Mouse (Mus musculus) spleen, postnatal 36 days (tissue): Measurements from ENCODE around the gene Gm2310.
A peak's percentile ranks its signal among the peaks of the same experiment; 100 is the strongest.
"Not testable (repeated sequence)": the region's sequence is repeated elsewhere in the genome, so short reads cannot be mapped to it uniquely, and the experiment has no call there.

ENCODE experiments used
- DNase-seq, 2 experiments: peaks; one replicate each; pipeline ENCODE4 v3.0.0; 2022; ENCODE audit warnings: low spot score in 2 of 2, mixed read lengths in 1 of 2

The Gm2310 gene

DNA sequence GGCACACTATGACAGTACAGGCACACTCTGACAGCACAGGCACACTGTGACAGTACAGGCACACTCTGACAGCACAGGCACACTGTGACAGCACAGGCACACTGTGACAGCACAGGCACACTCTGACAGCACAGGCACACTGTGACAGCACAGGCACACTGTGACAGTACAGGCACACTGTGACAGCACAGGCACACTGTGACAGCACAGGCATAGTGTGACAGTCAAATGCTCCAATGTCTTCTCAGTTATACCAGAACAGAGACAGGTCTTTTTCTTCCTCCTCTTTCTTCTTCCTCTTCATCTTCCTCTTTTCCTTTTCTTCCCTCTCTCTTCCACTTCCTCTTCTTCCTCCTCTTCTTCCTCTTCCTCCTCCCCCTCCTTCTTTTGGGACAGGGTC lies at the start of gene Gm2310:
Gm2310 (minus strand) TSS at position 101 of the 400 bp plus-strand sequence.
- DNase-seq = not testable (repeated sequence)

DNA sequence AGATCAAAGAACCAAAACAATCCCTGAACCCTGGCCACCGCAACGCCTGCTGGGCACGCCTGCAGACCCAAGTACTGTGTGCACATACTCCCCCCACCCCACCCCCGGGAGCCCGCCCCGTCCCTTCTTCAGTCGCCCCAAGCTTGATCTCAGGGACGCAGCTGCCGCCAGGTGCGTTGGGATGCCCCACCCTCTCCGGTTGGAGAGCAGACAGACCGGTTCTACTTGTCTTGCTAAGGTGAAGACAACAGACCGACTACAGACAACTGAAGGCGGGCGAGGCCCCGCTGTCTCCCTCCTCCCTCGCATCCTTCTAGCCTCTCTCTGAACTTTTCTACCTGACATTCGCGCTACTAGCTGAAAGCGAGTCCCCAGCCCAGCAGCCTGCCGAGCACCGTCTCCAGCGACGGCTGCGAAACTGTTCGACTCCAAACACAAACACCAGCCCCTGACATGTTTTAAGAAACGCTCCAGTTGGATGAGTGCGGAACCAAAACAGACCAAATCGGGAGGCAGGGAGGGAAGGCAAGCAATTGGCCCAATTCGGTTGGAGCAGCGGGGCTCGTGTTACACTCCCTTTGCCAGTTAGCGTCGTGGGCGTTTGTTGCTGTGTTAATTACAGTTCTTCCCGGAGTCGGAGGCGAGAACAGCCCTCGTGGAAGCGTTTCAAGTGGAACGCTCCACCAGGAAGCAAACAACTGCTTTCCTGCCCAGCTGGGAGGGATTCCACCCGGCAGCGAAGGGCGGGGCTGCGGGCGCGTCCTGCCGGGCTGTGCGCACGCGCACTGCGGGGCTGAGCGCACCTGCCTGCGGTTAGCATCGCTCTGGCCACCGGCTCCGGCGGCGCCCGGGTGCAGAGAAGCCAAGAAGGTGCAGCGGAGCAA lies 49.1 kb upstream of the Gm2310 start:
- DNase-seq = peak; percentile 82 to 85

DNA sequence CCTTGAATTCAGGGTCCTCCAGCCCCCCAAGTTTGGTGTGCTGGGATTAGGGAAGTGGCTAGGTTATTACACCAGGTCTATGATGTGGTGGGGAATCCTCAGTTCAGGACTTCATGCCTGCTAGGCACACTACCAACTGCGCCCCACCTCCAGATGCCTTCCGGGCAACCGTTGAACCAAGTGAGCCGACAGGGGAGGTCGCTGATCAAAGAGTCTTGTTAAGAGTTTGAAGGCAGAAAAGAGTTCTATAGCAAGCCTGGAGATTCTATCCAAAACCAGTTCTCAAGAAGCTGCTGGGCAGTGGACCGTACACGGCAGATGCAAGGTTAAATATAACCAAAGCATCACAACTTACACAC lies 48.5 kb upstream of the Gm2310 start:
- DNase-seq = peak; percentile 13 to 32

DNA sequence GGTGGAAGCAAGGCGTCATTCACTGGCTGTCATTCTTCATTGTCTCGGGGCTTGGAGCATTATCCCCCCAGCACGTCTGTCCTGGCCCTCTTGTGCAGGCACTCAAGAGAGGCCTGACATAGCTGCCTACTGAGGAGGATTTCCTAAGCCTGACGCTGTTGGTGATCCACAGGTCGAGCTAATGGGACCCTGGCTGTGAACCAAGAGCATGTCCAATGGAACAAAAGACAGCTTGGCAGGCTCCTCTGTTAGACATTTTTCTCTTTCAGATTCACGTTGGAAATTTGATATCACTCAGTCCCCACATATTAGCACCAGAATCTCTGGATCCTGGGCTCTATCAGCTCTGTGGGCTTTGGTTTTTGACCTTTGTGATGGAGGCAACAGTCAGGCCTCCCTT lies 45.7 kb upstream of the Gm2310 start:
- DNase-seq = no peak

DNA sequence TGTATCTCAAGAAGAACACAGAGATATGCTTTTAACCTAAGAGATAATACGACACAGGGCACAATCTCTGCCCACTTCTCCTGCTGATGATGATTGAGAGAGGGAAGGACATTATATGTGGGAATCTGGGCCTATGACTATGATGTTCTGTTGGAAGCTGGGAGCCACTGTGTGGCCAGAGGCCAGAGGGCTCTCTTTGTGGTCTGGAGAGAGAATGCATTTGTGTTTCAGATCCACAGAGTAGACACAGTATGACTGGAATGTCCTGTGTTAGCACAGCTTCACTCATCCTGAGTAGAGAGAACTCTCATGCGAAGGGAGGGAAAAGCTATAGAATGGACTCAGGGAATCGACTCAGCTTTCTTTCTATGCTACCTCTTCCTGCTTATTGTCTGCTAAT lies 44.6 kb upstream of the Gm2310 start:
- no peak for DNase-seq

DNA sequence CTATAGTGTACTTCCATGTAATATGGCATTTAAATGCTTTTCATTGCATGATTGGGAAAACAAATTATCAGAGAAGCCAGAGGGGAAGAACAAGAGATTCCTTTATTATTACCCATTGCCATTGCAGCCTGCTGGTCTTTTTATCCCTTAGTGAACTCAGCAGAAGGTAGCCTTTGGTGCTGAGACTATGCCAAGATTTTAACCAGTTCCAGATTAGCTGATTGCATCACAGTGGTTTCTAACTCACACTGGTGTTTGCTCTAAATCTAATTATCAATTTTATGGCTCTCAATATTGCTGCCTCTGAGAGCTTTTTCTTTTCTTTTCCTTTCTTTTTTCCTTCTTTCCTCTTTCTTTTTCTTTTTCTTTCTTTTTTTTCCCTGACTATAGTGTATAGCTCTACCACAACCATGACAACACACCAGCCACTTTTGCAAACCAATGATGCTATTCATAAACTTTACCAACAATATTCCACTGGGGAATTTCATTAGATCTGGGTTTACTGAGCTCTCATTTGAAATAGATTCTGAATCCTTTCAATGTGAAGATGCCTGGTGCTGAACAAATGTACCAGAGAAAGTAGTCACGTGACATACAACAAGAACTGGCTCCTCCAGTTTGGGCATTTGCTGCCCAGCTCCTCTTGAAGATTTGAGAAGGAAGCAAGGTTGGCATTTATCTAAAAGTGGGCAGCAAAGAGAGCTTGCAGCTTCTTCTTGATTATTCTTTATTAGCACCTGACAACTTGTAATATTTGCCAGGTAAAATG lies 43.9 kb upstream of the Gm2310 start:
- no peak for DNase-seq

DNA sequence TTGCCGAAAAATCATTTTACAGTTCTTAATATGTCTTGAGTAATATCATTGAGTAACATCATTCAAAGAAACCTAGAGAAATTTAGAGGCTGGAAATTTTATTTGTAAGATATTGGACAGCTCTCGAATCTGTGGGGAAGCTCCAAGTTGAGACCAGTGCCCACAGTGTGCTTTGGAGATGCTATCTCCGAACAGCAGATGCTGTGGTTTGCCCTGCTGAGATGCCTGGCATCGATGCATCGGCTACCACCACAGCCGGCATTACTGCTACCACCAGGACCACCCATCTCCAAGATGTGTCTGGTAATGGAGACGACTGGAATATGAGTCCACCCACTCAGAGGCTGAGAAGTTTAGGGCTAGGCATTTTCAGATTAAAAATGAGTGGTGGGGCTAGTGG lies 43.0 kb upstream of the Gm2310 start:
- DNase-seq = no peak

DNA sequence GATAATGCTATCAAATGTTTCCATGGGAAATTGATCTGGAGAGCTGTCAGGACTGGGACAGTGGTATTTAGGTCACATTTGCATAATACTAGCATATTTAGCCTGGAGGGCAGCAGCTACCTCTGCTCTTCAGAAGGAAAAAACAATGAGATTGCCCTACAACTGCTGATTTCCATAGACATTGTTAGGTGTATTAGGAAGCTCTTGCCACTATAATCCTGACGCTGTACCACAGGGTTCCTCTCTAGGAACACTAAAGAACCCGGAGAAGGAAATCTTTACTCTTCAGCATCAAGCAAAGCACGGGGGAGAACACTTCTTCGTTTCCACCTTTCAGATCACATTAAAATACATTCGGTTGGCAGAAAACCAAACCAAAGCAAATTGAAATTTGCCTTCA lies 11.4 kb upstream of the Gm2310 start:
- no peak for DNase-seq

DNA sequence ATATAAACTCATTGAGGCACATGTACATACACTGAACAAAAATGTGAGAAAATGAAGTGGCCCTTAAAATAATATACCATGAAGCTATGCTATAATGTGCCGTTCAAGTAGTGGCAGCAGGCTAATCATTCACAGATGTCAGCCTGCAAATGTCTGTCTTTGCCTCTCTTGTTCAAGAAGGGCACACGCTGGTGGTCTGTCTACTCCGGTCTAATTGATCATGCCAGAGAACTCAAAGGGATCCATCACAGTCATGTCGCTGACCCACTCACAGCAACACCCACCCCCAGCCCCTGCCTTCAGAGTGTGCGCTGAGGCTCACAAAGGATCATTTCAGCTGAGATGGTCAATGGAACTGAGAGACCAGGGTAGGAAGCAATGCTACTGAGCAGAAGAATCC lies 6.8 kb downstream of the Gm2310 start:
- no peak for DNase-seq

DNA sequence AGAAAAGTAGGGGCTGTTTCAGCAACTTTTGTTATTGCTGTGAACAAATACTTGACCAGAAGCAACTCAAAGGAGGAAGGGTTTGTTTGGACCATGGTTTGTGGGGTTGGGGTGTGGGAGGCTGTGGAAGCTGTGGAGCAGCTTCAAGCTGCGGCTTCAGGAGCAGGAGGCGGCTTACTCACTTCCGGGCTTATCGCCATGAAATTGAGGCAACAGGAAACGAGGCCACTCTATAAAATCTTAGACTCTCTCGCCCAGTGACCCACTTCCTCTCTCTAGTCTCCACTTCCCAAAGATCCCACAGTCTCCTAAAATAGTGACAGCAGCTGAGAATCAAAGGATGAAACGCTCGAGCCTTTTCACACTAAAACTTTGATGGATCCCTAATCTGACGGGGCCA lies 7.9 kb downstream of the Gm2310 start:
- DNase-seq = peak; percentile 11 to 13

DNA sequence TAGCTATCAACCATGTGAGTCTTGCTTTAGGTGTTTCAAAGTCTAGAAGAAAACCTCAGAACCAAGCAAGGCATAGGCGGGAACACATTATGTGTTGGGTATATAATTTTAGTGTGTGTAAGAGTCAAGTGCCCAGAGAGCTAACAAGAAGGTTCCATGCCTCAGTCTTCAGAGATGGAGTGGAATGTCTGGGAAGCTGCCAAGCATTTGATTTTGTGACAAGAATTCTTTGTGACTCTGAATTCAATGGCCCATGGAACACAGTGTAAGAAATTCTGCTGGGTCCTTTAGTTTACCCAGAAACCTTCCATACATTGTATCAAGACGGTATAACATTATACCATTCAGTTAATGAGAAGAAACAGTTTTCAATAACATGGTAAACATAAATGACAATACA lies 17.3 kb downstream of the Gm2310 start:
- DNase-seq = no peak

DNA sequence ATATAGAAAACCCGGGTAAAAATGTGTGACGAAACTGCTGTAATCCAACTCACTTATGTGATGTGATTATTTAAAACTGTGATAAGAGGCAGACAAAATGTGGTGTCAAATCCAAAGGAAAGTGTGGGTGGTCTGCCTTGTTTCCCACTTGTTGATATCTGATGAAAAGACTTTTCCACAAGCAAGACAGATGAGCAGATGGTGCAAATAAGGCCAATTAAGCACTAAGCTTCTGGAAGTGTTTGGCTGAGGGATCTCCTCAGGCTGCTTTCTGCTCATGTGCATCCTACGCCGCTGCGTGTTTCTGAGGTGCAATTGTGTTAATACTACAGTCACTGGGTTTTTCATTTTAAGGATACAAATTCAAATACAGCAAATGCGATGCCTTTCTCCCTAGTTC lies 34.5 kb downstream of the Gm2310 start:
- DNase-seq = no peak

DNA sequence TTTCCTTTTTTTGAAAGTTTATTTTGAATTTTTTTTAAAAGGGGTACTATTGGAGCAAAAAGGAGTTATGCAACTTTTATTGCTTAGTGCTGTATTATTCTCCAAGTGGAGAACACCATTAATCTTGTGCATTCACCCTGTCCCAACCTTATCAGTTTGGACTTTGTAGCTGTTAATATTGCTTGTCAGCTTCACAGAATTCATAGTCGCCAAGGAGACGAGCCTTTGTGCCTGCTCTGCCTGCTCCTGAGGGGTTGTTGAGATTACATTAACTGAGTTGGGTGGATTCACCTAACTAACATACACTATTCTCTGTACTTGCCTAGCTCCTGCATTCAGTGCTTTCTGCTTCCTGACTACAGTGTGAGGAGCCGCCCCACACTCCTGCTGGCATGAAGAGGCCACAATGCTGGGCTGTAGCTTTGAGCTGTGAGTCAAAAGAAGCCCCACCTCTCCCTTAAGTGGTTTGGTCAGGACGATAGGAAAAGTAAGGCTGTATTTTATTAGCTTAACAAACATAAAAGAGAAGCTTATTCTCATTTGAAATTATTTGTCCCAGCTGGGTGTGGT lies 50.7 kb downstream of the Gm2310 start:
- no peak for DNase-seq
